Mouse (Mus musculus): ENCODE results near the gene Memo1.

Gene Memo1

DNA sequence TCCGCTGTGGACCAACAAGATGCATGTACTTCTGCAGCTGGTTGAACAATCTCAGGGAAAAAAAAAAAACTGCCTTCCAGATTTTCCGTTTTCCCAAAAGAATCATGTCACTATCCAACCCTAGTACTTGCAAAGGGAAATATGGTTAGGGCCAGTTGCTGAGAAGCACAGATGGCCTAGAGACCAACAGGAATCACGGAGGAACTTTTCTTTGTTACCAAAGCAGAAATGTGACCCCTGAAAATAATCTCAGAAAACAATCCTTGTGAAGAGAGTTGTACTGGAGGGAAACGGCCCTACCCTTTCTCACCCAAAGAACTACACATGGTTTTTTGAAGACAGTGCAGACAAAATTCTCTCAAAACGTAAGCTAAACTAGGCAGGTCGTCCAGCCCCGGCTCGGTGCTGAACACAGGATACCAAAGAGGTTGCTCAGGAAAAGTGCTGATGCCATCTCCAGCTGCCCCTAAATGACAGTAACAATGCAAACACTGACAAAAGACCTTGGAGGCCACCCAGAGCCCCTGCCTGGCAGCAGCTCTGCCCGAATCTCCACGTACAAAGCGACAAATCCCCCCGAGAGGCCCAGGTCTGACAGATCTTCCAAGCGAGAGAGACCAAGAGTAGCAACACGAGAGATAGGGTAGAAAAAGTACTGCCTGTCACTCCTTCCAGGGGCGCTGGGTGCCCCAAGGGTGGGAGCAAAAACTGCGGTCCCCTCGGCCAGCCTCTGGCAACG is 1.5 kb downstream of the Memo1 start:
- peak; percentile 39 for DNase-seq

DNA sequence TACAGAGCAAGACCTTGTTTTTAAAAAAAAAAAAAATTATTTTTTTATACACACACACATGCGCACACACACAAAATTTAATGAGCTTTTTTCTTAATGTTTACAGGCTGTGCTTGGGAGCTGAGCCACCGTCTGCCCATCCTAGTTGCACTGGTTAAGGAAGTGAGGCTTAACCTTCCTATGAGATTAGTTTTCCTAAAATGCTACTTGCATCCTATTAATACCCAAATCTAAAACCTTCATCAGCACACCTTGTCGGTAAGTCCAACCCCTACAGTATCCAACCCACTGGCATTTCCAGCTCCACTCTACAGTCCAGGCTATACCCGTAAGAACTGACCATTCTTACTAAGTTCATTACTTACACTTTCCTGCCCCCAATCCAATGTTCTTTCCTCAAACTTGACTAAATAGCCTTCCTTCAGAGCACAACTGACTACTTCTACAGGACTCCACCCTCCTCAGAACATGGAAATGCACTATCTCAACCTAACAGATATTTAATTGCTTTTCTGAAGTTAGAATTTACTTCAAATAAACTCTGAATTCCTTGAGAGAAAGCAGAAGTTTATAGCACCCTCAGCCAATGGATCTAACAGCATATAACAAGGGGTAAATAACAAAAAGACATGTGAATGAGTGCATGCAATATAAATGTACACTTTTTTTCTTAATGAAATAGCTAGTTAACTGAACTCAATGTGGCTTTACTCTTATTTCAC is 3.5 kb downstream of the Memo1 start:
- no peak for DNase-seq

DNA sequence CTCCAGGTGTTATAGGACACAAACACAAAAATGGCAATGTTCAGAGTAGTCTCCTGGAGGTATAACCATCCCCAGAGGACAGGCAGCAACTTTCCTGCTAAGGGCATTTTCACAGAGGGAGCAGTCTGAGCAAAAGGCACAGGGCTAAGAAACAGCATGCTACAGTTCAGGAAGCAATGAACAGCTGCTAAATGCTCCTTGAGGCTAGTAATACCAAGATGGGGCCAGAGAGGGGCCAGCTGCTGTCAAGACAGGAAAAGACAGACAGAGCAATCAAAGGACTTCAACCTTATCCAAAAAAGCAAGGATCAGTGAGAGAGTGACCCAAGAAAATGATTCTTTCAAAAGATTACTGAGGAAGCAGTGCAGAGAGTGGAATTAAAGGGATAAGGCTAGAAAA is 4.5 kb downstream of the Memo1 start:
- DNase-seq, result no peak

DNA sequence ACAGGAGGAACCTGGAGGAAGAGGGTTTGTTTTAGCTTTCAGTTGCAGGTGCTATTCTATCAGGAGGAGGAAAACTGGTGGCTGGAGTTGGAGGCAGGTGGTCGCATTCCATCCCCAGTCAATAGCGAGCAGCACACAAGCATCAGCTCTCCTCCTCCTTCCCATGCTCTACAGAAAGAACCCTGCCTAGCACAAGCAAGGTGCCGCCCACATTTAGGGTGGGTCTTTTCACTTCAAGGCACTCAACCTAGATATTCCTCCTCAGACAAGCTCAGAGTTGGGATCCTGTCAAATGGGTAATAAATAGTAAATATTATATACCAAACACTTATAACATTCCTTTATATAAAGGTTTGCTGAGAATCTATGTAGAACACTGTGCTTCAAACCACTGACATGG is 5.1 kb downstream of the Memo1 start:
- DNase-seq, result no peak

DNA sequence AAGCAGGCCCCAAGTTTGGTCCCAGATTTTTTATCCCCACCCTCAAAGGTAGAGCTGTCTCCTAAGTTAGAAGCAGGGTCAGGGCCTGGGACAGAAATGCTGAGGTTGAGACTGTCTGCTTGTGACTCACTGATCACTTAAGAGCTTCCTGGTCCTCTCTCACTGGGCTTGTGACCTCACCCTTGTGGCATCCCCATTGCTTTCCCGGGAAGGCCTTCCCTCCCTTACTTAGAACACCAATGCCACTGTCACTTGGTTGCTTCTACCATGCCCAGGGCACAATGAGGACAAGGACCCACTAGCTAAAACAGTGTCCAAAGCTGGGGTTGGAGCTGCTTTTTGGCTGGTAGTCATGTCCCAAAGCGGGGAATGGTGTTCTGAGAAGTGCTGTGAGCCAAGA is 6.7 kb downstream of the Memo1 start:
- no peak for DNase-seq

DNA sequence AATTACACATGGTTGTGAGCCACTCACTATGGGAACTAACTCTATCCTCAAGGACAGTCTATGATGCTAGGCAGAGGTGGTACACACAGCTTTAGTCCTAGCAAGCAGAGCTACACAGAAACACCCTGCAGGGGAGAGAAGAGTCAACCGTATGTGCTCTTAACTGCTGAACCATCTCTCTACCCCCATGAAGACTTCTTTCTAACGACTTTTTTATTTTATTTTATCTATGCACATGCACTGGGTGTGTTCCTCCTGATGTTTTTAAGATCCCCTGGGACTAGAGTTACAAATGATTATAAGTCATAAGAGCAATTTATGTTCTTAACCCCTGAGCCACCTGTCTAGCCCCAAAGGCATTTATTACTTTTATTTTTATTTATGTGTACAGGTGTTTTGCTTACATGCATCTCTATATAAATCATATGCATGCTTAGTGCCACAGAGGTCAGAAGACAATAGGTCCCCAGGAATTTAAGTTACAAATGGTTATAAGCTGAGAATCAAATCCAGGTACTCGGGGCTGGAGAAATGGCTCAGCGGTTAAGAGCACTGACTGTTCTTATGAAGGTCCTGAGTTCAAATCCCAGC is 9.1 kb downstream of the Memo1 start:
- DNase-seq, result no peak

DNA sequence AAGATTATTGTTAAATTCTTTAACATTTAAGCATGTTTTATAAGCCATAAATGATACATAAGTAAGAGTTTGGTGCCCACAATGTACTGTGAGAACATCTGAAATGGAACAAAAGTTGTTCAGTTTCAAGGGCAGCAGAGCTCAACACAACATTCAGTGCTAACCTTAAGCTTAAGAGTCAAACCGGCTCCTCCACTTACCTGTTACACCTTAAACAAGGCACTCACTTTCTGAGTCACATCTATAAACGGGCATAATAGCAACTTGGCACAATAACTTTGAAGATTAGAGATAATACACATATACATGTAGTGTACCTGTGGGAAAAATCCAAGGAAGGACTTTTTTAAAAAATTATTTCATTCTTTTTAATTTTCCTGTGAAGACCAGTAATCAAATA is 9.6 kb downstream of the Memo1 start:
- DNase-seq, result no peak

DNA sequence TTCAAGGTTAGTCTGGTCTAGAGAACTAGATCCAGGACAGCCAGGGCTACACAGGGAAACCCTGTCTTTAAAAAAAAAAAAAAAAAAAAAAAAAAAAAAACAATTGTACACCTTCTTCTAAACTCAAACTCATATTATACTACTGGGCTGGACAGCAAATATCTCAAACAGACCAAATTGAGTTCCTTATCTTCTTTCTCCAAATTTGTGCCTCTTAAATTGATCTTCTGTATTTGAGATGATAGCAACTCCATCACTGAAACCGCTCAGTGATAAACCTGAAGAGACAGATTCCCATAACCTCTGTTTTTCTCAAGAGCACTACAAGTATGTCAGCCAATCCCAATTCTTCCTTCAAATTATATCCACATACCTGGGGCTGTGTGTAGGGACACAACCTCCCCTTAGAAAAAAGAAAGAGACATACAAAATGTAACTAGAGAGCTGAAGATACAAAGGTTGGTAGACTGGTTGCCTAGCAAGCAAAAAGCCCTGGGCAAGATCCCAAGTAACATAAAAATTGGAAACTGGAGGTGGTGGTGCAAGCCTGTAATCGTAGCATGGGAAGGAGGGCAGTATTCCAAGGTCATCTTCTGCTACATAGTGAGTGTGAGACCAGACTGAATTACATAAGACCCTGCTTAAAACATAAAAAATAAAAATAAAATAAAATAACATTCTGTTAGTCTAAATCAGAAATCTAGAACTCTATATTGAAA is 10.8 kb downstream of the Memo1 start:
- no peak for DNase-seq

DNA sequence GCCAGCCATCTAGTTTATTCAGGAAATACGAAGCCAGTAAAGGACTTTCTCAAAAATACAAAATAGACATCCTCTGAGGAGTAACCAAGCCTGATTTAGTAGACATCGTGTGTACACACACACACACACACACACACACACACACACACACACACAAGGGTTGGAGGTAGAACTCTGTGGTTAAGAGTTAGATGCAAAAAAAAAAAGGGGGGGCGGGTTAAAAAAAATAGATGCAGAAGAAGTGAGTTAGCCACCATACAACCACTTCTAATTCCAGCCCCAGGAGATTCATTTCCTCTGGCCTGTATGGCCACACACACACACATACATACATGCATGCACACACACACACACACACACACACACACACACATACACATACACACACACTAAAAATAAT is 13.3 kb downstream of the Memo1 start:
- no peak for DNase-seq

DNA sequence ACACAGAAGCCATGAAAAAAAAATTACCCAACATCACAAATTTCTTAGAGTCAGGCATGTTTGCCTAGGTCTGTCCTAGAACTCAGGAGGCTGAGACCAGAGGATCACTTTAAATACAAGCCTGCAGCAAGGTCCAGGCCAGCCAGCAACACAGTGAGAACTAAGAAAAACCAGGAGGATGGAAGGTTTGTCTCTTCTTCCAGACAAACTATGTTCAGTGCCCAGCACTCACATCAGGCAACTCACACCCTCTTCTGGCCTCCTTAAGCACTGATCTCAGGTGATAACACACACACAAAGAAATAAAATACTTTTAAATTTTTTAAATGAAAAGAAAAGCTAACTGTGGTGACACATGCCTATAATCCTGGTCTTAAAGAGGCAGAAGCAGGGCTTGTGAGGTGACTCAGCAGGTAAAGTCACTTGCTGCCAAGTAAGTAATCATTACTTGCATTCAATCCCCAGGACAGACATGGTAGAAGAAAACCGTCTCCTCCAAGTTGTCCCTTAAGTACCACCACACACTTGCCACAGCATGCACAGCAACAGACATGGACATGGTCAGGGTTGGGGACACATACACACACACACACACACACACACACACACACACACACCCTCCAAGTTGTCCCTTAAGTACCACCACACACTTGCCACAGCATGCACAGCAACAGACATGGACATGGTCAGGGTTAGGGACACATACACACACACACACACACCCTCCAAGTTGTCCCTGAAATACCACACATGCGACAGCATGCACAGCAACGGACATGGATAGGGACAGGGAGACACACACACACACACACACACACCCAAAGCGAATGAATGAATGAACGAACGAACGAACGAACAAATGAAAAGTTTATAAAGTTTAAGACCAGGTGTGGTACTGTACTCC is 16.1 kb downstream of the Memo1 start:
- no peak for DNase-seq

DNA sequence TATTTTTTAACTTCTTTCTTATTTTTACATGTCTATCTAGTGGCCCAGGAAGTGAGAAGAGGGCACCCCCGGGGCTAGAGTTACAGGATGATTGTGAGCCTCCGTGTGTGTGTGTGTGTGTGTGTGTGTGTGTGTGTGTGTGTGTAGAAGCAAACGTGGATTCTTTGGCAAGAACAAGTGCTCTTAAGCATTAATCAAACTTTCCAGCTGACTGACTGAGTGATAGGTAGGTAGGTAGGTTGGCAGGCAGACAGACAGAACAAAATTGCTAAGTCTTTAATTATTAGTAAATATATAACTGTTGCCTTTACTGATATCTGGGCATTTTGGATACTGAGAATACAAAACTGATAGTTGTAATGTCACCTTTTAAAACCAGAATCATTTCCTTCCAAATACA is 20.9 kb downstream of the Memo1 start:
- no peak for DNase-seq

DNA sequence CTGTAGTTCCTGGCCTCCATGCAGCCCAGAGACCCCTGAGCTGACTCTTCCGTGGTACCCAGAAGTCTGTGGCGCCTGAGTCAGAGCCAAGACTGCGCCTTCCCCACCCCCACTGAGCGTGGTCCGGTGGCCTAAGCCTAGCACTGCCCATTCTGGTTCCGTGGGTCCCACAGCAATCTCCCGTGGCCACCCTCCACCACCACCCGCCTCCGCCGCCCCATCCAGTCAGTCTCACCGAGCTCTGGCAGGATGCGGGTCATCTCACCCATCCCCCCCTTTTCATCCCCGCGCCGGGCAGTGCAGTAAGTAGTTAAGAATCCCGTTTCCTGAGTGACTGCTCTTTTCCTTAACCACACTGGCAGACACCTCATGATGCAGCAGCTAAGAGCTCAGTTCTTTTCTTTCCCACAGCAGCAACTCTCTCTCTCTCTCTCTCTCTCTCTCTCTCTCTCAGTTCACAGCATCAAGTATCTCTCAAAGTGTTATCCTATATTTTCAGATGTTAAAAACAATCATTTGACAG is 22.6 kb downstream of the Memo1 start:
- peak; percentile 27 for DNase-seq

DNA sequence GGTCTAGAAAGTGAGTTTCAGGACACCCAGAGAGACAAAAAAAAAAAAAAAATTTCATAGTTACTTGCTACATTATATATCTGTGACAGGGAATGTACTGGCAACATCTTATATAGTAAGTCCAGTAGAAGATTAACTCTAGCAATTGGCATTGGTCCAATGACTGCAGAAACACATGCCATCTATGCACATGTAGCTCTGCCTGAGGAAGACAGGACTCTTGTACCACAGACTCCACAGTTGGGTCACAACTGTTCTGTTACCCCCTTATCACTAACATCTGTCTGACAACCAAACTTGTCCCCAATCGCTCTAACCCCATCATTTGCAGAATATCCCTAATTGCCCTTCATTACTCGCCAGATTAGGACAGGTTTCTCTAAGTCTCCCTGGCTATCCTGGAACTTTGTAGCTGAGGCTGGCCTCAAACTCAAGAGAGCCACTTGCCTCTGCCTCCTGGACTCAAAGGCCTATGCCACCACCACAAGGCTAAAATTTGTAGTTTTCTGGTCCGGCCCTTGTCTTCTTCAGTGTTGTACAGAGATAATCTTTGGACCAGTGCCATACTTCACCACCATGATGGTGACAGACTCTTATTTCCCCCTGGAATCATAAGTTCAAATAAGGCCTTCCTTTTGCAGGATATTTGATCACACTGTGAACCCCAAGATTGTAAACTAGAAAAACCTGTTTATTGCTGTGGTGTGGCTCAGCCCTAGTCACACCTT is 23.6 kb downstream of the Memo1 start:
- DNase-seq, result no peak

DNA sequence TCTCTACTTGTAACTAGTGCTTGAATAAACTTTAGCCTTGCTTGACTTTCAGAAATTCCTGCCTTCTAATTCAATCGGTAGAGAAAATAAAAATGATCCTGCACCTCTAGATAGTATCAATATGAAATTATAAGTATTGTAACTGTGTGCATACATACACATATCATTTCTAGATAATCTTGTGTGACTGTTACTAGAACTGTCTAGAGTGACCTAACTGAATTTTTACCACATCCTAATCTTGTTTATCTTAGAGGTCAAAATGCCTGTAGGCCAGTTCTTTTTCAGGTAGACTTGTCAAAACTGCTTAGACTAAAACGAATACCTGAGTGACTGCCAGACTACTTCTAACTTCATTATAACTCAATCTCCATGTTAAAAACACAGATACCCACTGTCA is 25.1 kb downstream of the Memo1 start:
- DNase-seq, result no peak

DNA sequence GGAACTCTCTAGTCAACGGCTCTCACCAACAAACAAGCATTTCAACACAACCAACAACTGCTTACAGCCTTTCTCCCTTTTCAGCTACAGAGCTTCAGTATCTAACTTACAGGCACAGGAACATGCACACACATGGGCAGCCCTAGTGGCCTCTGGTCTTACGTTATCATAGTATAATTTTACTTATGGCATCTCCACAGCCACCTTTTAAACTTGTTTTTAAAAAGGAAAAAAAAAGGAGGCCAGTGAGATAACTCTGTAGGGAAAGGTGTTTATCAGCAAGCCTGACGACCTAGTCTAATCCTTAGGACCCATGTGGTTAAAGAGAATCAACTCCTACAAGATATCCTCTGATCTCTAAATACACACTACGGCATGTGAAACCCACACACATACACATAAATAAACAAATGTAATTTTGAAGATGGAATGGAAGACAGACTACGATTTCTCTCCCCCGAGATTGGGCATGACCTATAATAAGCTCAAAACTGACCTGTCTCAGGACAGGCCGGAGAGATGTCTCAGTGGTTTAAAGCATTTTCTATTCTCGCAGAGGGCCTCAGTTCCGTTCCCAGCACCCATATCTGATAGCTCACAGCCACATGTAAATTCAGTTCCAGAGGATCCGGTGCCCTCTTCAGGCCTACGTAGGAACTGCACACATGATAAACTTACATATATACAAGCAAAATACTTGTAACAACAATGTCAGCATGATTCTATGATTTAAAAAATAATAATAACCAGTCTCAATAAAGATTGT is 27.7 kb downstream of the Memo1 start:
- DNase-seq, result no peak

DNA sequence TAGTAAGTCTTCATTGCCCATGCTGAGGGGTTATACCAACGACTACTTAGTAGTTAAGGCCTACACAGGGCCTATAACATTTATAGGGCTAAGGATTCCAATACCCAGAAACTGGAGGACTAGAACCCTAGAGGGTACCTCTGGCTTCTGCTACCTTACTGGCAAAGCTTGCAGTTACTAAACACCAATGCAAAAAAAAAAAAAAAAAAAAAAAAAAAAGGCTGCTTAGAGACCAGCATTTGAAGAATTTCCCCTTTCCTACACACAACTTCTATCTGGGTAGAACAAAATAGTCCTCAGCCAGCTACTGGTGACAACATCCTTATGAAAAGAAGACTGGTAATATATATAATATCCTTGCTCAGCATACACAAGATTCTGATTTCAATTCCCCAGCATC is 29.7 kb downstream of the Memo1 start:
- no peak for DNase-seq

DNA sequence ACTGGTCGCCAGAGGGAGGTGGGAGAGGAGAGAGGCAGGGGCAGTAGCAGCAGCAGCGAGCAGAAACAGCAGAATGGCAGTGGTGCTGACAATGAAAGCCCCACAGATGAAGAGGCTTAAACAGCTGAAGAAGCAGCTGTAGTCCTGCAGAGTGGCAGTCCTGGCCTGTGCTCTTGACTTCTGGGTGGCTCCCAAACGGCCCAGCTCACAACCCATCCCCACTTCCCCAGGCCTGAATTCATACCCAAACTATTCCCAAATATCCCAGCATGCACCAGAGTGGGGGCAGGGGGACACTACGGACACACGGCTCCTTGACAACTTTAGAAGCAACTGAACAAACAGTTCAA is 30.2 kb downstream of the Memo1 start:
- DNase-seq, result peak; percentile 45

DNA sequence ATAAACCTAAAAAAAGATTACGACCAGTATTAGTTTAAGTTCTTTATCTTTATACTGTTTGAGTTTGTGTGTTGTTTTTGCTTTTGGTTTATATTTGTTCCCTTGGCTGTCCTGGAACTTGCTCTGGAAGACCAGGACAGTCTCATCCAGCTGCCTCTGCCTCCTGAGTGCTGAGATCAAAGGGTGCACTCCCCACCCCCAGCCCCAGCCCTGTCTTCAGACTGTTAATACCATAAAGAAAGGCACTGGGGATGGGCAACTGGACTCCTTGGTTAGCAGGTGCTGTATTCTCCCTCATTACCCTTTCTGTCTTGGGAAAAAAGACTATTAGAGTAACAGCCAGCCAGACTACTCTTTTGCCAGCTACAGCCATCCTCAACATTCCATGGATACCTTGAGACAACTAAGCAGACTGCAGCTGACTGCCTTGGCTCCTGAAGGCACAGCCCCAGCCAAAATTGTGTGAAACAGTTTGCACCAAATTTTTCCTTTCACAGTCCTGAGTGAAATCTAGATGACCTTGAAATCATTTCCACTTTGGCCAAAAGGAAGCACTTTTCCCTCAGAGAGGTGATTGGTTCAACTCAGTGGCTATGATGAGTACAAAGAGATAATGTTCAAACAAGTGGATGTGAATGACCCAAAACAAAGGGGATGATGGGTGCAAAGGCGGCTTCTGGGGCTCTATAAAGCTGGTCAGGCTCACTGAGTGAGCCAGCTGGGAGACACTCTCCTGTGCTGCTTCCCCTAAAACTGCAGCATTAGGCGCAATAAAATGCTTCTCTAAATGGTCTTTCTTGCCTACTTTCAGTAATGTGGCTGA is 30.8 kb downstream of the Memo1 start:
- peak; percentile 26 for DNase-seq

DNA sequence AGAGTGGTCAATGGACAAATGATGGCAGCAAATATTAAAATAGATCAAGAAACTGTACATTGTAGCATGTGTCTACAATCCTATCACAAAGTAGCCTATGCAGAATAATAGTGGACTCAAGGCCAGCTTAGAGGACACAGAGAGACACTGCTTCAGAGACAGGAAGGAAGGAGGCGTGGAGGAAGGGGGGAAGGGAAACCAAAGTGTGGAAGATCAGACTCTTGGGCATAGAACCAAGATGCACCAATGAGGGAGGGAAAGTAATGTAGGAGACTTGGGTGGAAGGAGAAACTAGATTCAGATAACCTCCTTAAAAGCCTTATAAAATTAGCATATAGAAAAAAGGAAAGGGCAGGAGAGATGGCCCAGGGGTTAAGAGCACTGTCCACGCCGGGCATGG is 32.9 kb downstream of the Memo1 start:
- no peak for DNase-seq

DNA sequence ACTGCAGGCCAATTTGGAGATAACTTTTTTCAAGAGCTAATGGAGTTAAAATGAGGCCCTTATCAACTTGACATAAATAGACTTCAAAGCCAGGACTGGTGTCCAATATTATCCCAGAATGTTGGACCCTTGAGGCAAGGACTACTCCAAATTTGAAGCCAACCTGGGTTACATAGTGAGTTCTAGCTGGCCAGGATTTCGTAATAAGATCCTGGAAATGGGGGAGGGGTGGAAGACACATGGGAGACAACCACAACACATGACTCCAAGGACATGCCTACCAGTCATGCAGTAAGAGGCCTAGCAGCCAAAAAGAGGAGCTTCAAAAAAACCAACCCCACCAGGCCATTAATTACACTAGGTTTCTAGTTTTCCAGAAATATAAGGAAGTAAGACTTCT is 50.0 kb downstream of the Memo1 start:
- DNase-seq, result no peak
